ENCODE assay signal across 28 mouse cellular contexts in the genomic region with DNA sequence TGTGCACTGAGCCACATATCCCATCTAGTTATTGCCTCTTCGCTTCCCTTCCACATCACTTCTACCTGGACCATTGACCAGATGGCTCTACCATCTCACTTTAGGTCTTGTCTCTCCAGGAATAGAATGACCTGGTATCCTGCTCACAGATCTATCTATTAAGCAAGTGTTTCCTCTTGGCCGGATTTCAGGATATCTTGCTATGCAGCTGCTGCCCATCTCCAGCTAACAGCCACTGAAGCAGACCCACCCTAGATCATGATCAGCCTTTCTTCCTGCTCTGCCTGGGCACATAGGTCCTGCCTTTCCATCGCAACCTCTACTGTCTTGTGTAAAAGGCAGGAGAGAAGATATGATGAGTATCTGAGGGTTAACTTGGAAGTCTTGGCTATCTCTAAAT.
"Had no signal": no experiment of that assay in that cellular context is flagged by ENCODE, and none has a peak within 500 bp of the region (broad histone marks: within the 10 kb centered on the region; RNA-seq: fewer than 3 reads in every experiment).

No protein-coding gene starts in this region.

- H3K4me1 ChIP-seq: limb, embryonic 10.5 days; limb, embryonic 12.5 days; limb, embryonic 15.5 days; liver, embryonic 12.5 days; liver, embryonic 13.5 days; liver, embryonic 15.5 days; lung, embryonic 15.5 days; megakaryocyte, embryonic 14.5 days; midbrain, embryonic 10.5 days; midbrain, embryonic 12.5 days; midbrain, embryonic 13.5 days; midbrain, embryonic 15.5 days; neural tube, embryonic 12.5 days had no signal

- DNase-seq: left cerebral cortex, postnatal 4 days; liver; liver, embryonic 13.5 days; liver, postnatal 0 days; lung, adult 18-20 months; lung, adult 2 months; lung, embryonic 14.5 days; lung, postnatal 10 days; lung, postnatal 14 days; lung, postnatal 36 days; lung, postnatal 4 days; midbrain, embryonic 14.5 days had no signal

- H3K9me3 ChIP-seq: limb, embryonic 10.5 days; limb, embryonic 12.5 days; limb, embryonic 13.5 days; limb, embryonic 15.5 days; liver, embryonic 12.5 days; liver, embryonic 13.5 days; liver, embryonic 15.5 days; lung, embryonic 15.5 days; midbrain, embryonic 10.5 days; midbrain, embryonic 12.5 days; midbrain, embryonic 13.5 days; midbrain, embryonic 15.5 days; neural tube, embryonic 12.5 days had no signal

- H3K27ac ChIP-seq: limb, embryonic 10.5 days; limb, embryonic 12.5 days; limb, embryonic 13.5 days; limb, embryonic 15.5 days; liver, embryonic 12.5 days; liver, embryonic 13.5 days; liver, embryonic 14.5 days; liver, embryonic 15.5 days; lung, embryonic 15.5 days; macrophage; midbrain, embryonic 10.5 days; midbrain, embryonic 12.5 days; midbrain, embryonic 13.5 days; midbrain, embryonic 15.5 days; neural tube, embryonic 12.5 days had no signal

- H3K36me3 ChIP-seq: limb, embryonic 10.5 days; limb, embryonic 12.5 days; limb, embryonic 13.5 days; limb, embryonic 15.5 days; liver, embryonic 12.5 days; liver, embryonic 13.5 days; liver, embryonic 15.5 days; lung, embryonic 15.5 days; midbrain, embryonic 10.5 days; midbrain, embryonic 12.5 days; midbrain, embryonic 13.5 days; midbrain, embryonic 15.5 days; neural tube, embryonic 12.5 days had no signal

- H3K27me3 ChIP-seq: limb, embryonic 12.5 days; limb, embryonic 13.5 days; liver, embryonic 12.5 days; liver, embryonic 13.5 days; liver, embryonic 15.5 days; lung, embryonic 15.5 days; megakaryocyte, embryonic 14.5 days; midbrain, embryonic 12.5 days; midbrain, embryonic 13.5 days; midbrain, embryonic 15.5 days; neural tube, embryonic 12.5 days had no signal

- H3K4me3 ChIP-seq: limb, embryonic 10.5 days; limb, embryonic 12.5 days; limb, embryonic 13.5 days; limb, embryonic 15.5 days; liver, embryonic 12.5 days; liver, embryonic 13.5 days; liver, embryonic 15.5 days; lung, embryonic 15.5 days; megakaryocyte, embryonic 14.5 days; midbrain, embryonic 10.5 days; midbrain, embryonic 12.5 days; midbrain, embryonic 13.5 days; midbrain, embryonic 15.5 days; myocyte; neural tube, embryonic 12.5 days had no signal

- H3K9ac ChIP-seq: limb, embryonic 12.5 days; limb, embryonic 13.5 days; limb, embryonic 15.5 days; liver, embryonic 12.5 days; liver, embryonic 13.5 days; liver, embryonic 14.5 days; liver, embryonic 15.5 days; liver, postnatal 0 days; lung, embryonic 14.5 days; lung, embryonic 15.5 days; midbrain, embryonic 12.5 days; midbrain, embryonic 13.5 days; midbrain, embryonic 15.5 days; neural tube, embryonic 12.5 days had no signal
